Mouse (Mus musculus): ENCODE data around the gene Chd9. TPM values are rescaled to one million over a fixed set of nuclear protein-coding genes. Genes with fewer than 3 reads are reported as not detected.

The Chd9 gene
- polyA plus RNA-seq, 1 experiment from 2014 or later: 53.5 TPM

DNA sequence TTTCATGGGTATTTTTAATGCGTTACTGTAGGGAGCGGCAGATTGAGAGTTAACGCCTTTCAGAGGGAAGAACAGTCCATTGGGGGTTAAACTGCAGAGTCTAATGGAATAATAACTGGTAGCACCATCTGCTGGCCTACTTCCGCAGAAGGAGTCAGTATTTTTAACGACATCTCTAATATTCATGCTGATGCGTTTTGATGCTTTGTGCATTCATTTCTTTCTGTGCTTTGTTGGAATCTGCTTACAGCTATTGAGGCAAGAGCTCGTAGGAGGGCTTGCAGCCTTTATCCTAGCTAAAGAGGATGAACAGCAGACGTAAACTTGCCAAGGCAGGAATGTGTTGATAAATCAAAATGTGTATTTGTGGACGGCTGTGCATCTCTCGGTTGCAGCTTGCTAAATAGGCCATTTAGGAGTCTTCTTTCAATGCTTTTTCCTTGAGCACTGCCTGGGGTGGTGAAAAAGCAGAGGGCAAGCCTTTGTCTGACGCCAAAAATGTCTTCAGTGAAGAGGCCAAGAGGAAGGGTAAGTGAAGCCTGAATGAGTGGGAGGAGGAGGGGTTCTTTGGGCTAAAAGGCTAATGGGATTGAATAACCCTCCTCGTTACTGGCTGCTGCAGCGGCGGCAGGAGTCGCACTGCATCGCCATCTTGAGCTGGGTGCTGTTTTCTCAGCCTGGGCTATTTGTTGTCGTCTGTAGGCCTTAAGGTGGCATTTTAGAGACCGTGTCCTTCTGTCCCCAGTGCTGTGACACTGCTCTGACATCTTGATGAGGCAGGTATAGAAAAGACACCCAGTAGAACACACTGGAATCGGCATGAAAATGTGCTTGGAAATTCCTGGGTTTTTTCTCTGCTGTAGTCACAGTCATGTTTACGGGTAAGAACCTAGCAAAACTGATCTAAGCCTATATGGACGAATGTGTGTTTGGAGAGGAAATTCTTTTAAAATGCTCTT, 126.9 kb downstream of the Chd9 start:
- 4% methylated on average over 21 of the region's 21 CpGs for WGBS
- peak; percentile 91 for ATAC-seq (ENCODE audit: insufficient number of reproducible peaks, low FRiP score)

DNA sequence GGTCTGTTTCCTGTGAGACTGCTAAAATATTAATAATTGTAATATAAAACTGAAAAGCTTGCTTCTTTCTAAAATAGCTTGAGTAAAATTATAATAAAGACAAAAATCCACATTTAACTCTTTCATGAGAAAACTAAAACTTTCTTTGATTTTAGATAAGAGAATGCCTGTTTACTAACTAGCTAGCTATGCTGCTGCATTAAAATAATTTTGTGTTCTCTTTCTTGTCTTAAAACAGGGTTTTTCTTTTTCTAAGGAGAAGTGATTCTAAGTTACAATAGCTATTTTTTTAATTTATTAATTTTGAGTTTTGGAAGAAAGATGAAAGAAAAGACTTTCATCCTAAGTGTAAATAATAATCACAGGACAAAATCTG, 127.6 kb downstream of the Chd9 start:
- H3K36me3 ChIP-seq: peaks cover 7% of the 10 kb centered on the region; the same call in 1 of the 2 replicates
- no peaks in the 10 kb centered on the region for H3K27me3 ChIP-seq (replicated peaks)
- peaks cover 11% of the 10 kb centered on the region for H3K4me1 ChIP-seq (replicated peaks)
- no peak for ATAC-seq (ENCODE audit: insufficient number of reproducible peaks, low FRiP score)
- H3K4me2 ChIP-seq: peak overlapping the region; percentile 68
- H3K27ac ChIP-seq (ENCODE audit: poor library complexity, severe bottlenecking): peak overlapping the region; percentile 99
- peak overlapping the region; percentile 52 for H3K4me3 ChIP-seq
- no peak overlapping the region; the same call in 1 of the 2 replicates for H3K9ac ChIP-seq
- H3K9me3 ChIP-seq (replicated peaks): no peaks in the 10 kb centered on the region

More for the DNA sequence above, 126.9 kb downstream of the Chd9 start:
- Histone ChIP-seq H3K27ac (ENCODE audit: poor library complexity, severe bottlenecking) (peak overlapping the region; percentile 99), H3K4me1 (replicated peaks) (peaks cover 10% of the 10 kb centered on the region), H3K4me3 (peak overlapping the region; percentile 52), H3K27me3 (replicated peaks) (no peaks in the 10 kb centered on the region), H3K4me2 (peak overlapping the region; percentile 68), H3K36me3 (peaks cover 3% of the 10 kb centered on the region; the same call in 1 of the 2 replicates), H3K9ac (peak overlapping the region; percentile 86), H3K9me3 (replicated peaks) (no peaks in the 10 kb centered on the region)

DNA sequence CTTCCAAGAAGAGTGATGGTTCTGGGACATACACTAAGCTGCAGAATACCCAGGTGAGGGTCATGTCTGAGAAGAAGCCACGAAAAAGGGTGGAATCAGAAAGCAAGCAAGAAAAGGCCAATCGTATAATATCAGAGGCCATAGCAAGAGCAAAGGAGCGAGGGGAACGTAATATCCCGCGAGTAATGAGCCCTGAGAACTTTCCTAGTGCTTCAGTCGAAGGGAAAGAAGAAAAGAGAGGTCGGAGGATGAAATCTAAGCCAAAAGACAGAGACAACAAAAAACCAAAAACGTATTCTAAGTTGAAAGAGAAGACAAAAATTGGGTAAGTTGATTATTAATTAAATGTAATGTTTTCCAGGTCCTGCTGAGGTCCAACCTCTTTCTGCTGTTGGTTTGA, 128.2 kb downstream of the Chd9 start:
- H3K27me3 ChIP-seq (replicated peaks): no peaks in the 10 kb centered on the region
- H3K36me3 ChIP-seq: peaks cover 7% of the 10 kb centered on the region; the same call in 1 of the 2 replicates
- 84% methylated on average over 9 of the region's 9 CpGs for WGBS
- no peaks in the 10 kb centered on the region for H3K9me3 ChIP-seq (replicated peaks)
- peak overlapping the region; percentile 63 for H3K4me2 ChIP-seq
- peaks cover 13% of the 10 kb centered on the region for H3K4me1 ChIP-seq (replicated peaks)
- no peak overlapping the region for H3K9ac ChIP-seq
- H3K27ac ChIP-seq (ENCODE audit: poor library complexity, severe bottlenecking): no peak overlapping the region
- peak overlapping the region; percentile 27 for H3K4me3 ChIP-seq
- ATAC-seq (ENCODE audit: insufficient number of reproducible peaks, low FRiP score): no peak

DNA sequence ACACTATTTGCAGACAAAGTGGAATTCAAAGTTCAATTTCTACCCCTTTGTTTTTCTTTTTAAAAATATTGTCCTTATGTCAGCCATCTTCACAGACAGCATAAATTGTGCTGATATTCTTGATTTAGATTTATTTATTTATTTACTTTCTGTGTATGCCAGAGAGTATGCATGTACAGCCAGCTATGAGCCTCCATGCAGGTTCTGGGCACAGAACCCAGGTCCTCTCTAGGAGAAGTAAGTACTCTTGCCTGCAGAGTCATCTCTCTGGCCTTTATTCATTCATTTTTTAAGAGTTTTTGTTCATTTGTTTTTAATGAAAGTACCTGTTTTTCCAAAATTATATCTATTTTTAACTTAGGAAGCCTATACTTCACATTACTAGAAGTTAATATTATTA, 129.6 kb downstream of the Chd9 start:
- Histone ChIP-seq H3K4me2 (no peak overlapping the region), H3K27me3 (replicated peaks) (no peaks in the 10 kb centered on the region), H3K4me1 (replicated peaks) (peaks cover 16% of the 10 kb centered on the region), H3K27ac (ENCODE audit: poor library complexity, severe bottlenecking) (no peak overlapping the region), H3K36me3 (peaks cover 7% of the 10 kb centered on the region; the same call in 1 of the 2 replicates), H3K4me3 (no peak overlapping the region), H3K9ac (no peak overlapping the region), H3K9me3 (replicated peaks) (no peaks in the 10 kb centered on the region)
- ATAC-seq (ENCODE audit: insufficient number of reproducible peaks, low FRiP score): no peak

DNA sequence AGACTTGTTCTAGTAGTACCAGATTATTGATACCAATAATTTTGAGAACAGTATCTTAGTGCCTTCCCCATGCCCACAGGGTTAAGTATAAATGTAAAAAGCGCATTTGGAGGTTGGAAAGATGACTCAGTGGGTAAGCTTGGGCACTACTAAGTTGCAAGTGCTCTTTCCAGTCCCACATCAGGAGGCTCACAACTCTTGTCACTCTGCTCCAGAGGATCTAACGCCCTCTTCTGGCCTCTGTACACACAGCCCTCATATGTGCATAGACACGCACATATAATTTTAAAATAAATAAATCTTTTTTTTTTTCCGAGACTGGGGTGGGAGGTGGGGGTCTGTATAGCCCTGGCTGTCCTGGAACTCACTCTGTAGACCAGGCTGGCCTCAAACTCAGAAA, 131.6 kb downstream of the Chd9 start:
- no peak for ATAC-seq (ENCODE audit: insufficient number of reproducible peaks, low FRiP score)
- no peaks in the 10 kb centered on the region for H3K27me3 ChIP-seq (replicated peaks)
- no peaks in the 10 kb centered on the region for H3K9me3 ChIP-seq (replicated peaks)
- no peak overlapping the region for H3K4me3 ChIP-seq
- peaks cover 7% of the 10 kb centered on the region; the same call in 1 of the 2 replicates for H3K36me3 ChIP-seq
- no peak overlapping the region for H3K4me2 ChIP-seq
- peaks cover 16% of the 10 kb centered on the region for H3K4me1 ChIP-seq (replicated peaks)
- no peak overlapping the region for H3K27ac ChIP-seq (ENCODE audit: poor library complexity, severe bottlenecking)
- no peak overlapping the region for H3K9ac ChIP-seq
- 85% methylated on average over 4 of the region's 4 CpGs for WGBS

DNA sequence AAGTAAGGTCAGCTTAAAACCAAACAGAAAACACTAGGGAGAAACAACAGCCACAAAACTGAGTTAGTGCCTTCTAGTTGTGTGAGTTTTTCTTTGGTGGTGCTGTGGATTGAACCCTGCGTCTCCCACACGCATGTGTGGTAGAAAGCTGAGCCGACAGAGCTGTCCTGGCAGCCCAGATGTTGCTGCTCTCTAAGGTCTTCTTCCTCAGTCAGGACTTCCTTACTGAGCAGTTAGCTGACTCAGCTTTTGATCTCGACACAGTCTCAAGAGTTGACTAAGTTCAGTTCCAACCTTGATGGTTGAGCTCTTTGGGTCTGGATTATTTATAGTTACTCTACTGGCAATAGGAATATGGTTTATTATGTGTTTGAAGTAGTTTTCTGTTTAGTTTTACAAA, 133.5 kb downstream of the Chd9 start:
- 69% methylated on average over 4 of the region's 4 CpGs for WGBS
- H3K9ac ChIP-seq: no peak overlapping the region
- no peak overlapping the region for H3K4me3 ChIP-seq
- H3K36me3 ChIP-seq: peaks cover 7% of the 10 kb centered on the region; the same call in 1 of the 2 replicates
- H3K4me1 ChIP-seq (replicated peaks): peaks cover 10% of the 10 kb centered on the region
- no peak overlapping the region for H3K27ac ChIP-seq (ENCODE audit: poor library complexity, severe bottlenecking)
- H3K9me3 ChIP-seq (replicated peaks): no peaks in the 10 kb centered on the region
- no peaks in the 10 kb centered on the region for H3K27me3 ChIP-seq (replicated peaks)
- no peak overlapping the region for H3K4me2 ChIP-seq
- ATAC-seq (ENCODE audit: insufficient number of reproducible peaks, low FRiP score): no peak

DNA sequence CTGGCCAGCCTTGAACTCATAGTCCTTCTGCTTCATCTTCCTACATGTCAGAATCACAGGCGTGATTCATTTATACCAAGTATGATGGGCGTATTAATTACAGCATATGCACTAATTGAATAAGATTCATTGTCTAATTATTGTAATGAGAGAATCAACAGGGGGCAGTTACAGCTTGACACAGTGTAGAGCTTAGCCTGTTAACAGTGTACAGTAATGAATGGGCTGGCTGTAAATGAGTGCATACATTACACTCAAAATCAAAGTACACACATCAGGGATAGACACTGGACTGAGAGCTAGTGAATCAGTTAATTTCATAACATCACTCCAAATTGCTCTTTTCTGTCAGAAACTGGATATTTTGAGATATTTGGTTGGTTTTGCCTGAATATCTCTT, 135.9 kb downstream of the Chd9 start:
- H3K9me3 ChIP-seq (replicated peaks): no peaks in the 10 kb centered on the region
- H3K27me3 ChIP-seq (replicated peaks): no peaks in the 10 kb centered on the region
- ATAC-seq (ENCODE audit: insufficient number of reproducible peaks, low FRiP score): no peak
- WGBS: 86% methylated on average over 2 of the region's 2 CpGs
- H3K4me2 ChIP-seq: no peak overlapping the region
- no peak overlapping the region for H3K4me3 ChIP-seq
- H3K27ac ChIP-seq (ENCODE audit: poor library complexity, severe bottlenecking): no peak overlapping the region
- H3K4me1 ChIP-seq (replicated peaks): 0 out of 2 replicates have a peak, but pooled peaks cover 6% of the 10 kb centered on the region
- H3K36me3 ChIP-seq: peaks cover 12% of the 10 kb centered on the region
- H3K9ac ChIP-seq: no peak overlapping the region

DNA sequence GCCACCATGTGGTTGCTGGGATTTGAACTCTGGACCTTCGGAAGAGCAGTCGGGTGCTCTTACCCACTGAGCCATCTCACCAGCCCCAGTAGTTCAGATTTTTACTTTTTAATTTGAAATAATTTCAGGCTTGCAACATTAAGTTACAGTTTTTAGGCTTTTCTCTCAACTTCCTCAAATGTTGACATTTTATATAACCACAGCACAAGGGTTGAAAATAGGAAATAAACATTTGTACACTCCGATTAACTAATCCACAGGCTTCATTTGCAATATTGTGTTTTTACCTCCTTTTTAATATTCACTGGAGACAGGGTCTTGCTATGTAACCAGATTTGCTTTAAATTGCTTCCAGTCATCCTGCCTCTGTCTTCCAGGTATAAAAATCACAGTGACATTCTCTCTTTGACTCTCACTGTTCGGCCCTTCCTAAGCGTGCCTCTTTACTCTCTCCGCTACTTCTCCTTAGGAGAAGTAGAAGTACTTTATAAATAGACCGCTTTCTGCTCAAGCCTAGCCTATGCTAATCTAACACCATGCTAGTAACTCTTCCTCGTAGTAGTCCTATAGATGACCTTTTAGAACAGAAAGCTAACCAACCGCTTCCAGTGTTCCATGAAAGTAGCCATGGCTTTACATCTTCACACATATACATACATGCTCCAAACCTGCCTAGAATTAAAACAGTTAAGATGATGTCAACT, 137.5 kb downstream of the Chd9 start:
- H3K36me3 ChIP-seq: peaks cover 5% of the 10 kb centered on the region
- no peaks in the 10 kb centered on the region for H3K27me3 ChIP-seq (replicated peaks)
- no peaks in the 10 kb centered on the region for H3K9me3 ChIP-seq (replicated peaks)
- H3K4me1 ChIP-seq (replicated peaks): 0 out of 2 replicates have a peak, but pooled peaks cover 6% of the 10 kb centered on the region
- ATAC-seq (ENCODE audit: insufficient number of reproducible peaks, low FRiP score): no peak
- no peak overlapping the region for H3K9ac ChIP-seq
- H3K4me2 ChIP-seq: no peak overlapping the region
- 85% methylated on average over 9 of the region's 9 CpGs for WGBS
- H3K27ac ChIP-seq (ENCODE audit: poor library complexity, severe bottlenecking): no peak overlapping the region
- H3K4me3 ChIP-seq: no peak overlapping the region

DNA sequence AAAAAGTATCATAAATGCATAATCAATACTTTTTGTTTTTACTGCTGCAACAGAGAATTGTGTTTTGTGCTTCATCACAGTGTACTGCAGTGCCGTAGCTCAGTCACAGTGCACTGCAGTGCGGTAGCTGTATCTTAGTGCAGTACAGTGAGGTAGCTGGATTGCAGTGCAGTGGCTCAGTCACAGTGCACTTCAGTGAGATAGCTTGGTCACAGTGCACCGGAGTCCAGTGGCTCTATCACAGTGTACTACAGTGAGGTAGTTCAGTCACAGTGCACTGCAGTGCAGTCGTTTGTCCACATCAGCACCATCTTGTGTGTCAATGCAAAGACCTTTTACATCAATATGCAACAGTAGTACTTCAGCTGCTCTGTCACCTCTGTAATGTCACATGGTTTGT, 140.2 kb downstream of the Chd9 start:
- 83% methylated on average over 4 of the region's 4 CpGs for WGBS
- H3K4me2 ChIP-seq: no peak overlapping the region
- no peak overlapping the region for H3K27ac ChIP-seq (ENCODE audit: poor library complexity, severe bottlenecking)
- H3K4me3 ChIP-seq: no peak overlapping the region
- no peaks in the 10 kb centered on the region for H3K27me3 ChIP-seq (replicated peaks)
- no peaks in the 10 kb centered on the region for H3K9me3 ChIP-seq (replicated peaks)
- ATAC-seq (ENCODE audit: insufficient number of reproducible peaks, low FRiP score): no peak
- H3K4me1 ChIP-seq (replicated peaks): no peaks in the 10 kb centered on the region
- H3K9ac ChIP-seq: no peak overlapping the region
- peaks cover 5% of the 10 kb centered on the region for H3K36me3 ChIP-seq

DNA sequence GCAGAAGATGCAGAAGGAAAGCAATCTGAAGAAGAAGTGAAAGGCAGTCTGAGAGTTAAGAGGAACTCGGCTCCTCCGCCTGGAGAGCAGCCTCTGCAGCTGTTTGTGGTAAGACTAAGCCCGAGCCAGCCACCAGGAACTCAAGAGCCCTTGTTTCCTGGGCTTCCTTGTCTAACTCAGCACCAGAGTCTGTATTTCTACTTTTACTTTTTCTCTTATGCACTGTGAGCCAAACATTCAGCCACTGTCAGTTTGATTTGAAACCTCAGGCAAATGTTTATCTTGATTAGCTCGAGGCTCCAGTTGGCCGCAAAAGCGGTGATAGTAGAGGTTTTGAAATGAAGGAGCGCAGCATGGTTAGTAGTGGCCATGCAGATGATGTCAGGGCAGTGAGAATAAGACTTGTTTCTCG, 148.8 kb downstream of the Chd9 start:
- WGBS: 70% methylated on average over 8 of the region's 8 CpGs
- Histone ChIP-seq H3K27me3 (replicated peaks) (no peaks in the 10 kb centered on the region), H3K9me3 (replicated peaks) (no peaks in the 10 kb centered on the region), H3K27ac (ENCODE audit: poor library complexity, severe bottlenecking) (no peak overlapping the region), H3K4me3 (no peak overlapping the region), H3K4me2 (no peak overlapping the region), H3K4me1 (replicated peaks) (no peaks in the 10 kb centered on the region), H3K36me3 (peaks cover 38% of the 10 kb centered on the region), H3K9ac (no peak overlapping the region)
- ATAC-seq (ENCODE audit: insufficient number of reproducible peaks, low FRiP score): no peak

DNA sequence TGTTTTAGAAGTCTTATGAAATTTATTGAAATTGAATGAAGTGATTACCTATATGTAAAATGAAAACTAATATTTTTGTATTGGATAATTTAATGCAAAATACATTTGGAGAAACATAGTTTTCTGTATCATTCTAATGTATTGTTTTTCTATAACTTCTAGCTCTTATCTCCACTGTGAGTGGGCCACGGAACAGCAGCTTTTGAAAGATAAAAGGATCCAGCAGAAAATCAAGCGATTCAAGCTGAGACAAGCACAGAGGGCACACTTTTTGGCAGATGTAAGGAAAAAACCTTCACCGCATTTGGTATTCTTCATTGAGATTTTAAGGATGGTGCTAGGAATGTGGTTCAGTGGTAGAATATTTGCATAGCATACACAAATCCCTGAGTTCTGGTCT, 150.6 kb downstream of the Chd9 start:
- no peak overlapping the region for H3K4me2 ChIP-seq
- H3K9me3 ChIP-seq (replicated peaks): no peaks in the 10 kb centered on the region
- no peaks in the 10 kb centered on the region for H3K4me1 ChIP-seq (replicated peaks)
- WGBS: 68% methylated on average over 3 of the region's 3 CpGs
- no peak for ATAC-seq (ENCODE audit: insufficient number of reproducible peaks, low FRiP score)
- no peak overlapping the region for H3K27ac ChIP-seq (ENCODE audit: poor library complexity, severe bottlenecking)
- H3K4me3 ChIP-seq: no peak overlapping the region
- H3K27me3 ChIP-seq (replicated peaks): no peaks in the 10 kb centered on the region
- peaks cover 50% of the 10 kb centered on the region for H3K36me3 ChIP-seq
- no peak overlapping the region for H3K9ac ChIP-seq
